Comparison of ENCODE assay signal across 13 mouse cellular contexts in the genomic region with DNA sequence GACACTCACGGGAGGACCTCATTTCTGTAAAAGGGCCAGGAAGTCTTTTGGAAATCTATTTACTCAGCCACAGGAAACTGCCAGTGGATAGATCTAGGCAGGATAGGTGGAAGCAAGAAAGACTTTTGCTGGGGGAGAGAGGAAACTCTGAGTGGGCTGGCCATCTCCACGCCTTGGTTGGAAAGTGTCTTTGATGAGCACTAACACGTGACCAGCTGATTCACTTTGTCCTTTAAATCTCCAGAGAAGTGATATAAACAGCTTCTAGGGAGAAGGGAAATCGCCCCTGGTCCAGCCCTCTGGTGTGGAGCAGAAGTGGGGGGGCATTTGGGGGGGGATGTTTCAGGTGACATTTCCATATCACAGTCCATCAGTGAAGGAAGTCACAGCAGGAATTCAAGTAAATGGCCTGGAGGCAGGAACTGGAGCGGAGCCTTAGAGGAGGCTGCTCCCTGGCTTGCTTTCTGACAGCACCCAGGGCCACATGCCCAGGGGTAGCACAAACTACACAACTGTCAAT.
DNase-seq lines count a peak whose midpoint lies in the region; ATAC-seq lines count a peak whose summit lies in the region.
"Had no signal": no experiment of that assay in that cellular context is flagged by ENCODE, and none has a peak within 500 bp of the region (broad histone marks: within the 10 kb centered on the region; RNA-seq: fewer than 3 reads in every experiment).

No protein-coding gene starts in this region.

- 58% methylated on average over 5 of the region's 5 CpGs for WGBS in hindbrain, embryonic 10.5 days
- 49% methylated on average over 5 of the region's 5 CpGs for WGBS in hindbrain, embryonic 13.5 days
- WGBS in heart, embryonic 13.5 days = 35% methylated on average over 5 of the region's 5 CpGs
- 56% methylated on average over 5 of the region's 5 CpGs for WGBS in midbrain, embryonic 14.5 days

- no peaks in the 10 kb centered on the region for H3K27me3 ChIP-seq in hindbrain, embryonic 10.5 days (ENCODE audit: insufficient read depth, poor library complexity, severe bottlenecking)
- H3K27me3 ChIP-seq in hindbrain, embryonic 13.5 days = no peaks in the 10 kb centered on the region
- no peaks in the 10 kb centered on the region for H3K27me3 ChIP-seq in heart, embryonic 13.5 days (replicated peaks)
- H3K27me3 ChIP-seq in midbrain, embryonic 14.5 days (ENCODE audit: control insufficient read depth, insufficient read depth, low read length) = no peaks in the 10 kb centered on the region
- H3K27me3 ChIP-seq: Patski had no signal

- no peak for DNase-seq in hindbrain, embryonic 10.5 days (ENCODE audit: low spot score)
- DNase-seq in brain, adult 2 months (ENCODE audit: low read depth, low spot score) = peak; percentile 25
- peak; percentile 31 for DNase-seq in lung, postnatal 36 days
- DNase-seq in urinary bladder, postnatal 36 days (ENCODE audit: low spot score in 2 of 2) = no peak
- no peak for DNase-seq in midbrain, embryonic 14.5 days
- DNase-seq: adrenal gland, postnatal 14 days; cerebellum, adult 11-12 months; kidney, adult 9 months; thymus, postnatal 14 days had no signal

- no peak overlapping the region for H3K4me2 ChIP-seq in hindbrain, embryonic 13.5 days
- no peak overlapping the region for H3K4me2 ChIP-seq in heart, embryonic 13.5 days
- H3K4me2 ChIP-seq in midbrain, embryonic 14.5 days (ENCODE audit: low read length) = no peak overlapping the region

- H3K9ac ChIP-seq in hindbrain, embryonic 13.5 days = no peak overlapping the region
- peak overlapping the region; percentile 45 for H3K9ac ChIP-seq in heart, embryonic 13.5 days
- H3K9ac ChIP-seq in midbrain, embryonic 14.5 days (replicated peaks; ENCODE audit: low read length) = no peak overlapping the region

- H3K4me1 ChIP-seq in hindbrain, embryonic 10.5 days (replicated peaks) = peaks cover 25% of the 10 kb centered on the region
- 0 out of 2 replicates have a peak, but pooled peaks cover 3% of the 10 kb centered on the region for H3K4me1 ChIP-seq in hindbrain, embryonic 13.5 days (replicated peaks)
- peaks cover 74% of the 10 kb centered on the region for H3K4me1 ChIP-seq in heart, embryonic 13.5 days
- no peaks in the 10 kb centered on the region for H3K4me1 ChIP-seq in midbrain, embryonic 14.5 days (ENCODE audit: control insufficient read depth, insufficient read depth, low read length)

- no peak overlapping the region for H3K4me3 ChIP-seq in hindbrain, embryonic 10.5 days
- H3K4me3 ChIP-seq in hindbrain, embryonic 13.5 days = no peak overlapping the region
- H3K4me3 ChIP-seq in heart, embryonic 13.5 days = no peak overlapping the region
- no peak overlapping the region for H3K4me3 ChIP-seq in midbrain, embryonic 14.5 days (replicated peaks; ENCODE audit: low read depth, low read length)
- H3K4me3 ChIP-seq: left cerebral cortex, adult 2 months had no signal

- peak overlapping the region; percentile 53; the same call in 1 of the 2 replicates for H3K27ac ChIP-seq in hindbrain, embryonic 10.5 days
- H3K27ac ChIP-seq in hindbrain, embryonic 13.5 days = no peak overlapping the region
- peak overlapping the region; percentile 96 for H3K27ac ChIP-seq in heart, embryonic 13.5 days (replicated peaks)
- H3K27ac ChIP-seq in midbrain, embryonic 14.5 days (replicated peaks; ENCODE audit: low read depth, low read length) = no peak overlapping the region
- H3K27ac ChIP-seq: left cerebral cortex, adult 2 months had no signal

- H3K9me3 ChIP-seq in hindbrain, embryonic 10.5 days = no peaks in the 10 kb centered on the region
- H3K9me3 ChIP-seq in hindbrain, embryonic 13.5 days = no peaks in the 10 kb centered on the region
- no peaks in the 10 kb centered on the region for H3K9me3 ChIP-seq in heart, embryonic 13.5 days
- H3K9me3 ChIP-seq in midbrain, embryonic 14.5 days (ENCODE audit: control insufficient read depth, low read length) = no peaks in the 10 kb centered on the region

- ATAC-seq in hindbrain, embryonic 13.5 days (ENCODE audit: low FRiP score) = no peak
- no peak for ATAC-seq in heart, embryonic 13.5 days (ENCODE audit: extremely low read depth, insufficient number of reproducible peaks, low FRiP score, low TSS enrichment)
- ATAC-seq in midbrain, embryonic 14.5 days (ENCODE audit: low FRiP score, low TSS enrichment) = no peak
- ATAC-seq: Patski had no signal

- H3K36me3 ChIP-seq in hindbrain, embryonic 10.5 days = no peaks in the 10 kb centered on the region
- no peaks in the 10 kb centered on the region for H3K36me3 ChIP-seq in hindbrain, embryonic 13.5 days
- H3K36me3 ChIP-seq in heart, embryonic 13.5 days = no peaks in the 10 kb centered on the region
- no peaks in the 10 kb centered on the region for H3K36me3 ChIP-seq in midbrain, embryonic 14.5 days (ENCODE audit: control insufficient read depth, insufficient read depth, low read length)

Comparison
In these comparisons a context has a peak if more than half of its experiments do, and no peak if none do; other contexts are left out.
1. H3K27ac ChIP-seq: peak in hindbrain, embryonic 10.5 days (single experiment) and heart, embryonic 13.5 days (single experiment); none in hindbrain, embryonic 13.5 days (single experiment) and midbrain, embryonic 14.5 days (single experiment).
2. DNase-seq: peak in brain, adult 2 months (single experiment) and lung, postnatal 36 days (single experiment); none in hindbrain, embryonic 10.5 days (single experiment), urinary bladder, postnatal 36 days (0 of 2) and midbrain, embryonic 14.5 days (single experiment).